Mouse (Mus musculus) adrenal gland, adult 18-20 months (tissue): Measurements from ENCODE around the gene Trem2. TPM values are rescaled to one million over a fixed set of nuclear protein-coding genes. Genes with fewer than 3 reads are reported as not detected.
A peak's percentile ranks its signal among the peaks of the same experiment; 100 is the strongest.
"Not testable (repeated sequence)": the region's sequence is repeated elsewhere in the genome, so short reads cannot be mapped to it uniquely, and the experiment has no call there.

Experiments
- DNase-seq, 2 experiments: peaks; one replicate each; pipeline ENCODE4 v3.0.0; 2021 to 2022; ENCODE audit warnings: low spot score in 2 of 2
- total RNA-seq, 2 experiments: library from RNA; stranded (reverse); gene quantifications; 1 replicate in 1 of 2; 2 replicates in 1 of 2; pipeline ENCODE4 v1.2.3; 2021

Trem2 gene
- total RNA-seq, 2 experiments from 2014 or later: 5.1 to 15.2 TPM

DNA sequence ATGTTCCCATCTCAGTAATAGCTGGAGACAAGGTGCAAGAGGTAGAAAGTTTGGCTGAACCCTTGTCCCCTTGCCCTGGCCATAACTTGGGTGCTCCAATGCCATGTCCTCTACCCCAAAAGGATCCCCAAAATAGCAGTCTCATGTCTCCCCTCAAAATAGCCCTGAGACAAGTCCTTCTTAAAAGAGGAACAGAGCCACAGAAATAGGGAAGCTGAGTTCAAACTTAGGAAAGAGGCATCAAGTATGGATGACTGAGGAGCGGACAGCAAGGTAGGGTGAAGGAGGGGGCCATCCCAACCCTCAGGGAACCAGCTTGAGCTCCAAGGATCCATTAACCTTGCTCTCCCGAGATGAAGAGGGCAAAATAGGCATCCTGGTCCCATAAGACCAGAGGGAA, 1.1 kb downstream of the Trem2 start:
- no peak for DNase-seq

DNA sequence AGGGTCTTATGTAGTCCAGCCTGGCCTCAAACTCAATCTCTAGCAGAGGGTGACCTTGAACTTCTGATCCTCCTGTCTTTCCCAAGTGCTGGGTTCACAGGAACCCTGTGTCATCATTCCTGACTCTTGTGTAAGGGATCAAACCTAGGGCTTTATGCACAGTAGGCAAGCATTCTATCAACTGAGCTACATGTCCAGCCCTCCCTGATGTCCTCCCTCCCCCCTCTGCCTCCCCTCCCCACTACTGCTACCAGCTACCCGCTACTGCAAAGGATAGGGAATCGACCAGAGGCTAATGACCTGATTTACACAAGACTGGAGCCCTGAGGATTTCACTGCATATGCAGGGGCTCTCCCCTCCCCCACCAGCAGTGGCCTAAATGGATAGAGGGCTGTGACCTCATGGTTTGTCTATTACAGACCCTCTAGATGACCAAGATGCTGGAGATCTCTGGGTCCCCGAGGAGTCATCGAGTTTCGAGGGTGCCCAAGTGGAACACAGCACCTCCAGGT, 4.5 kb downstream of the Trem2 start:
- no peak for DNase-seq

DNA sequence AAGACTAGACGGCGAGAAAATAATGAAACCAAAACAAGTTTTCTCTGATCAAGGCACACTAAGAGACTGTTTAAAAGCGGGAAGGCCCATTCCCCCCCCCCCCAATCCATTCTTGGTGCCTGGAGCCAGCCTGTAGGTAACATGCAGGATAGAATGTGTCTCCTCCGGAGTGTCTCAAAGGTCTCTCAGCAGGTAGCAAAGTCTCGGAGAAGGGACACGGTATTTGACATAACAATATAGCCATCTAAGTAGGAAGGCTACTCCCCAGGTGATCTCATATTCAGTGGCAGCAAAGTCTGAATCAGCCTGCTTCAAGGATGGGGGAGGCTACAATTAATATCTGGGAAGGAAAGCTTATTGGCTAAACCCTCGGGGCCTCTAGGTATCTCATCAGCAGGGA, 6.8 kb downstream of the Trem2 start:
- DNase-seq: not testable (repeated sequence)

DNA sequence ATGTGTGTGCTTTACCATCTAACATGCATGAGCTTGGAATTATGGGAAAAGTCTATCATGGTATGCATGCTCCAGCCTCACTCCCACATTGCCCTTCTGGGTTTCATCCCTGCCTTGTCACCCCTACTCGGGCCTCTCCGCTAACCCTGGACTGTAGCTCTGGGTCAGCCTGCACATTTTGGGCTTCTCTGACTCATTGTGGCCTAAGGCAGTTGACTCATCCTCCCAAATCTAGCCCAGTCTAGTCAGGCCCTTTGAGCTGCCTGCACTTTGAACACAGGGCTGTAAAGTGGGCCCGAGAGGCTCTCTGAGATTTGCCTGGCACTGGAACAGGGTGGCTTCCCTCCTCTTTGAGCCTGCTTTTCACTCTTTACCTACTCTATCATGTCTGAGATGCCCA, 9.6 kb downstream of the Trem2 start:
- DNase-seq: peak in 1 of 2 experiments; percentile 6

DNA sequence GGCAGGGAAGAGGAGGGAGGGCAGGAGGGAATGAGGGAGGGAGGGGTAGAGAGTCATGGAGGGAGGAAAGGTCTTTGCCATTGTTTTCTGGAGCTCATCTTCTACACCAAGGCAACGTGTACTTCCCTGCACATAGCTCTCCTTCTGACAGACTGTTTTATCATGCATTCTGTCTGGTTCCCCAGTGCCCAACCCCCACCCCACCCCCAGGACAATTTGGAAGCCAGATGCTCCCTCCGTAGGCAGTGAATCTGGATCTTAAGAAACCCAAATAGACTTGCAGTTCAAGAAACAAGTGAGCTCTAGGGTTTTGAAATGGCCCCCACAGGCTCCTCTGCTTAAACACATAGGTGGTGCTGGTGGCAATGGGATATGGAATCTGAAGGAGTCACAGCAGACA, 11.7 kb downstream of the Trem2 start:
- no peak for DNase-seq

DNA sequence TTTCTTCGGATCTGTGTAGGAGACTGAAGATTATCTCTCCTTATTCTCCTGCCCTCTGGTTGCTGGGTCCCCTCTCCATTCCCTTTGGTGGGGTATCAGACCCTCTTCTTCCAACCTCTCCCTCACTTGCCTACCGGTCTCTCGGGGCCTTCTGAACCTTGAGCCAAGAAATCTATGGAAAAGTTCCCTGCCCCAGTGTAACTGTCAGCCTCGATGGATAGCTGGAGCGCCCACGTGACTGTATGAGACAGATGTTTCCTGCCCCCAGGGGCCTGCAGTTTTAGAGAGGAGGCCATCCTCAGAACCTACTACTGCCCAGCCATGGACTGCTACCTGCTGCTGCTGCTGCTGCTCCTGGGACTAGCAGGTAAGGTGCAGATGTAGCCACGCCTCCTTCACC, 13.4 kb downstream of the Trem2 start, which contains the start of gene Treml1:
TSS of gene Treml1 (plus strand) at position 301 of the 400 bp plus-strand sequence.
- DNase-seq: no peak

DNA sequence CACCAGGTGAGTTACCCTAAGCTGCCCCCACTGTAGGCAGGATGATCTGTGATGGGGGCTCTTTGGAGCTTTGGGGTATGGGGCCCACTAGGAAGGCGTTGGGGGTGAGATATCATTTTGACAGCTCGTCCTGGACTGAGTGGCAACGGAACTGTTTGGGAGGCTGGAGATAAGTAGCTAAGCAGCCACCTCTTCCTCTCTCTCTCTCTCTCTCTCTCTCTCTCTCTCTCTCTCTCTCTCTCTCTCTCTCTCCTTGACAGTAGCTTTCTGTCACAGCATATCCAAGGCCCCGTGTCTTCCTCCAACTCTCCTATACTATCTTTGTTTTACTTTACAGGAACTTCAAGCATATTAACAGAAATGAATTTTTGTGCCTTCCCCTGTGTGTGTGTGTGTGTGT, 14.3 kb downstream of the Trem2 start:
- no peak for DNase-seq

DNA sequence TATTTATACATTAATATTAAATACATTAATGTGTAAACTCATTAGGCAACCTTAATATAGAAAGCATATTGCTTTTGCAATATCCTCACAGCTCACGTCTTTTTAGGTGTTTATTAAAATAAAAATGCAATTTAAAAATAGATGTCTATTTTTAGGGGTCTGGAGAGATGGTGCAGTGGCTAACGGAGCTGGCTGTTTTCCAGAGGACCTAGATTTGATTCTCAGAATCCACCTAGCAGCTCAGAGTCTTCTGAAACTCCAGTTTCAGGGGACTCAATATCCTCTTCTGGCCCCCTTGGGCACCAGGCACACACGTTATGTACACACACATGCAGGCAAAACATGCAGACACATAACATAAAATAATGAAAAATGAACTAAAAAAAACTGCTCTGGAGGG, 16.1 kb downstream of the Trem2 start:
- DNase-seq: no peak

DNA sequence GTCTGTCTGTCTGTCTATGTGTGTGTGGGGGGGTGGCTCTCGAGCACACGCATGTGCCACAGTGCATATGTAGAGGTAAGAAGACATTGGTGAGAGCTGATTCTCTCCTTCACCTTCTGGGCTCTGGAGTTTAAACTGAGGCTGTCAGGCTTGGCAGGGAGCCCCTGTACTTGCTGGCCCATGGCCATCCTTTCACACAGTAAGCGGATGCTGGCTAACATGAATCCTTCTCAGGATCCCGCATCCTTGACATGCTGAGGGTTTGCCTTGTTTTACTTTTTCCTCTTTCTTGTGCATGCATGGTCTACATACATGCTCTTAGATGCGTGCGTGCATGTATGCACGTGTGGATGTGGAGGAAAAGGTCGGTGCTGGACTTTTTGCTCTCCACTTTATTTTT, 16.8 kb downstream of the Trem2 start:
- DNase-seq: no peak

DNA sequence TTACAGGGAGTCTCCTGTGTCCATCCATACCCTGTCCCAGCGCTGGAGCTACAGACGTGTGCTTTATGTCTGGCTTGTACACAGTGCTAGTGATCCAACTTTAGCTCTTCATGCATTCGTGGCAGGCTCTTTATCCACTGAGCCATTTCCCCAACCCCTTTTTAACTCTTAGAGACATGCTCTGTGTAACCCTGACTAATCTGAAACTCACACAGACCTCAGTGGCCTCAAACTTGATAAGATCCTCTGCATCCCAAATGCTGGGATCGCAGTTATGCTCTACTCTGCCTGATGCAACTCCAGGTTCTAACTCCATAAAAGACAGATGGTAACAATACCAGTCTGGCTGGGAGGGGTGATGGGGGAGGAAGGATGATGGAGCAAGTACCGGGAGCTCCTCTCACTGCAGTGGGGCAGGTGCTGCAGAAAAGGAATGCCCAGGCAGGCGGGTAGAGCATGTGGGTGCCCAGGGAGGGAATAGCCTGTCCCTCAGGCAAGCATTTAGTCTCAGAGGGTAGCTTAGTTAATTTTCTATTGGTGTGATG, 17.3 kb downstream of the Trem2 start:
- no peak for DNase-seq

DNA sequence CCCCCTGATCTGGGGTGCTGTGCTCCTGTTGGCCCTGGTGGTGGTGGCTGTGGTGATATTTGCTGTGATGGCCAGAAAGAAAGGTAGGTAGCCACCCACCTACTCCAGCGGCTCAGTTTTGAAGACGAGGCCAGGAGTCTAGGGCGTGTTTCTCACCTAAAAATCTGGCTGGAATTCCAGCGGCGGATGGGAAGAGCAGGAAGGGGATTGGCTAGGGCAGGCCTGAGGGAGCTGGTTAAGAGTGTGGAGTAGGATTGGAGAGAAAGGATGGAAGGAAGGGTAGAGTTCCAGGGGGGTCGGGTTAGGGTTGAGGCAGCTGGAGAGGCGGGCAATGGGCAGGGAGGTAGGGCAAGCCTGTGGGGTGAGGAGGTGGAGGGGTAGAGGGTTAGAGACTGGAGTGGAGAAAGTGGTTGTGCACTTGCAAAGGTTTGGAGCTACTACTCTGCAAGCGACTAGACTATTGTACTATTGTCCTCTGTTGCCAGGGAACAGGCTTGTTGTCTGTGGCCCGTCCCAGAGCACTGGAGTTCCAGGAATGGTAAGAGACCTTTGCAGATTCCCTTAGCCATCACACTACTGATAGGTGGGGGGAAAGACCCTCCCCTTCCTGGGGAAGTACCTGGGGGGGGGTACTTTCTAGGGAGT, 19.4 kb downstream of the Trem2 start:
- DNase-seq: no peak

DNA sequence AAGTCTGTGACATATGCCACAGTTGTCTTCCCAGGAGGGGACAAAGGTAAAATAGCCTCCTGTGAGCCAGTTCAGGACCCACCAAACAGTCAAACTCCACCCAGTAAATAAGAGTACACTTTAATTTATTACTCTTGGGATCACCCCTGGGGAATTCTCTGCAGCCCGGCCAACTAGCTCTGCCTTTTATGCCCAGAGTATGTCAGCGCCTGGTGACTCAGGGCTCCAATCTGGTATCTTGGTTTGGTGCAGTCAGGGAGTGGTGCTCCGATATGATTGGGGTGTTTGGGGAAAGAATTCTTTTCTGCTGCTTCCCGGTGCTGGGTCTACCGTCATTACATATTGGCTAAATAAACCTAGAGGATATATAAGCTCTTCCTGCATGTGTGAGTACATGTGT, 20.6 kb downstream of the Trem2 start:
- DNase-seq: no peak

DNA sequence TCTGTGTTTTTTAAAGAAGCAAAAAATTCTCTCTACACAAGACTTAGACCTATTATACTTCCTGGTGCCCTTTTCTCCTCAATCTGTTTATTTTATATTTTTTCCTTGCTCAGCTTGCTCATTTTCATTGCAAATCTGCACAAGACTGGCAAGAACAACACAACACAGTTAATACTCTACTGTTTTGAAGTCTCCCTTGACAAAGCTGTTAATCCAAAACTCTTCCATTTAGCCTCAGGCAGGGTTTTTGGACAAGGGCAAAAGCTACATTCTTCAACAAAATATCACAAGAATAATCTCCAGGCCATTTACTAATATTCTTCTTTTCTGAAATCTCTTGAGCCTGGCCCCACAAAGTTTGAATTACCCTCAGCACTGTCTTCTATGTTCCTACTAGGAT, 25.4 kb downstream of the Trem2 start:
- DNase-seq: no peak

DNA sequence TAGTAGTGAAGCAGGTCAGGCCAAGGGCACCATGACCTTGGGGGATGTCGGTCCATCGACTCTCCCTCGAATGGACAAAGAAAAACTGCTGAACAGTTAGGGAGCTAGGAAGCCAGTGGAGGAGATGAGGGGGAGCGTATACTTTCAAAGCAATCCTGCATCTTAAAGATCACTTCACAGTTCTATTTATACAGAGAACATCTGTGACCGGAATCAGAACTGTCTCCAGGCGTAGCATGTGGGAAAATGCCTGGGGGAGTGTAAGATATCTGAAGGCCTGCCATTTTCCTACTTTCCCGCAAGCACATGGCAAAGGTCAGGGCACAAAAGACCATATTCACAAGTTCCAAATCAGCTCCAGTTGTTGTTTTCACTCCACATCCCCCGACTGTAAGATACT, 26.8 kb downstream of the Trem2 start:
- DNase-seq: no peak

DNA sequence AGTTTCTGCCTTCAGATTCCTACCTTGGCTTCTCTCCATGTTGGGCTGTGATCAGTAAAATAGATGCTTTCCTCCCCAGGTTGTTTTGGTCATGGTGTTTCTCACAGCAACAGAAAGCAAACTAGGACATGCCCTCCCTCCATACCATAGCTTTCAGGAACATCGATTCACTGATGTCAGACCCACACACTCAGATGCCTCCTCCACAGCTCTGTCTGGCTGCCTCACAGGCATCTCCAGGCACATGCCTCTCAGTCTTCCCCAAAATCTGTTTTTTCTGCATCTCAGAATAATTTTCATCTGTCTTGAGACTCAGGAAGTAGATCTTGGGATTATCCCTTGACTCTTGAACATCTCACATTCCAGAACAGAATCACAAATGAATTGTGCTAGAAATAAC, 29.9 kb downstream of the Trem2 start:
- no peak for DNase-seq

DNA sequence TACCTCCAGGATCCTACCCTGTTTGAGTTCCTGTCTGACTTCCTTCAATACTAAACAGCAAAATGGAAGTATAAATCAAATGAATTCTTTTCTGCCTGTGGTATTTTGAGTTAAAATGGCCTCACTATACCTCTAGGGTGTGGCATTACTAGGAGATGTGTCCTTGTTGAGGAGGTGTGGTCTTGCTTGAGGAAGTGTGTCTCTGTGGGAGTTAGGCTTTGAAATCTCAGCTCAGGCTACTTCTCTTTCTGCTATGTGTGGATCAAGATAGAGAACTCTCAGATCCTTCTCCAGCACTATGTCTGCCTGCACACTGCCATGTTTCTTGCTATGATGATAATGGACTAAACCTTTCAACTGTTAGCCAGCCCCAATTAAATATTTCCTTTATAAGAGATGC, 32.8 kb downstream of the Trem2 start:
- DNase-seq: no peak

DNA sequence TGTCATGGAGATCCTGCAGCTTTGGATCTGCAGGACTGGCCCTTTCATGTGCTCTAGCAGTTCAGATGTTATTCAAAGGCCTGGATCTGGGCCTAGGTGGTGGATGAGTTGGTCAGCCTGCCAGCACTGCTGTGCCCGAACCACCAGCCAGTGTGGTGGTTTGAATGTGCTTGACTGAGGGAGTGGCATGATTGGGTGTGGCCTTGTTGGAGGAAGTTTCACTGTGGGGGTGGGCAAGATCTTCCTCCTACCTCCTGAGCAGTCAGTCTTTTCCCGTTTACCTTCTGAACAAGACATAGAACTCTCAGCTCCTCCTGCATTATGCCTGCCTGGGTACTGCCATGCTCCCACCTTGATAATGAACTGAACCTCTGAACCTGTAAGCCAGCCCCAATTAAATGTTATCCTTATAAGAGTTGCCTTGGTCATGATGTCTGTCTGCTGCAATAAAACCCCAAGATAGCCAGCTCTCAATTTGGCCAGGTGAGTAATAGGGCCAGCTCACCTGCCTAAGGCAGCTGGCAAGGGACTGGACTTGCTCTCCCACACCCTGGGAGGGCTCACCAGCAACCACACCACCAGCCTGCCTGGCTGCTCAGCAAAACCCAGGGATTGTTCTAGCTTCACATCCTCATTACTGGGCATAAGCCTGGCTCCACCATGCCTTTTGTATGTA, 39.7 kb downstream of the Trem2 start:
- no peak for DNase-seq

DNA sequence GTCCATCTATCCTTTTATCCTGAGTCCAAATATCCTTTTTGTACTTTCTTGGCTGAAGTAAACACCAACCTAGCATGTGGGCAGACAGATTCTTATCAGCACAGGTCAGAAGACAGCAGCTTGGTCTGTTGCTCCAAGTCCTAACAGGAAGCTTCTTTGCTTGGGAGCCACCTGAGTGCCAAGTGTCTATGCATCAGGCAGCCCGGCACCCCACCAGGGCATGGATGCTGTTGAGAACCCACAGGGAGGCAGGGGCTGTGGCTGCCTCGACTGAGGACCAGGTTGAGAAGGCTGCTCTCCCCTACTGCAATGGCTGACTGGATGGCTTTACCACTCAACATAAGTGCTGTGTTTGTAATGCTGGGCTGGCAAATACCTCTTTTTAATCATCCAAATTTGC, 42.5 kb downstream of the Trem2 start:
- no peak for DNase-seq

DNA sequence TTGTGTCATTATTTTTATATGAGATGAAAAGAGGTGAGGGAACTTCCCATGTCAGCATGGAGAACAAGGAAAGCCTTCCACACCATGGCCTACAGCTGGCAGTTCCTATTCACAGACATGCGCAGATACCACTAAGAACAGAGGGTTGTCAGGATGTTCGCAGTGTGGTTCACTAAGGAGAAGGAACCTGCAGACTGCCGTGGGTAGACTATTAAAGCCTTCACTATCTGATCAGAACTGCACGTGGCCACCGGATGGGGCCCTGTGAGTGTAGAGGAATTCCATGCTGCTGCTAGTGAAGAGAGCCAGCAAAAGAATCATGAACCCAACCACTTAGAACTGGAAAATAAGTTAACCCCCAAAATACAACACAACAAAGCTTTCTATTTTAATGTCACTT, 43.2 kb downstream of the Trem2 start:
- DNase-seq: no peak

DNA sequence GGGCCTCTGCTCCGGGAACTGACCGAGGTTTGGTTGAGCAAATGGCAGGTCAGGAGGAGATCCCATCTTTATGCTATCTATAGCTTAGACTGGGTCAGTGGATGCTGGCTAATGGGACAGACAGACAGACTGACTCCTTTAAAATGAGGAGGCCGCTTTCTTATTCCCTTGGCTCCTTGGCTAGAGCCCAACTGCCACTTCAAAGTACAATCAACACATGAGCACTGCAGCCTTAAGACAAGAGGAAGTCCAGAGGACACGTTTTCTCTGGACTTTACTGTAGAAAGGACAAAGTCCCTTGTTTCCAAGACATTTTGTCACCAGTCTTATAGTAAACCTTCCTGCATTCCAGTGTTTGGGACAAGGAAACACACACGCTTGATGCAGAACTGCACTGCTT, 45.2 kb downstream of the Trem2 start:
- no peak for DNase-seq

DNA sequence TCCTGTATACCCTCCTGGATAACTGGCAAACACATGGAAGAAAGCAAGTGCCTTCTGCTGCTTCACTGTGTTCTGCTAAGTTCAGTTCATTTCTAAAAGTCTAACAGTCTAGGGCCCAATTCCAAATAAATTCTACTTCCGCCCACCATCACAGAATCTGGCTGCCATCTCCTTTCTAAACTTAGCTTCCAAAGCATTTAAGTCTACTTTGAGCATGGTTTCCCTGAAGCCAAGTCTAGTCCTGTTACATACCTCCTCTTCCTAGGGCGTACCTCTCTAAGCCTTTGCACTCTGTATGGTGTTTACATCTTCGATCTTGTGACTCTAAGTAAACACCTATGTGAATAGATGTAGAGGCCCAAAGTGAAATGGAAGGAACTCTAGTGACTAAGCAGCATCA, 46.4 kb downstream of the Trem2 start:
- DNase-seq: no peak

DNA sequence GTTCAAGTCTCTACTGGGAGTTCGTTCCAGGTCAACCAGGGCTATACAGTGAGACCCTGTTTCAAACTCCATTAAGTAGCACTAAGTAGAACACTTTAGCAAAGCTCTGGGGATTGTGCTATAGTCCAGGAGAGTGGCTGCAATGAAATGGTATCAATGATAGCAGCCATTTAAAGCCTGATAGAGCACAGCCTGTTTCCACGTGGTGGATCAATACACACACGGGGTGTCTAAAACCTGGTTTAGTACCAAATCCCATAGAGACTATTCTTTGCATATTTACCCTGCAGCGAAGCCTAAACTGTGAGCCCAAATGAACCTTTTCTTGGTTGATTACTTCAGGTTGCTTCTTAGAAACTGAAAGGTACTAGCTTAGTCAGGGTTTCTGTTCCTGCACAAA, 55.5 kb downstream of the Trem2 start:
- DNase-seq: no peak

DNA sequence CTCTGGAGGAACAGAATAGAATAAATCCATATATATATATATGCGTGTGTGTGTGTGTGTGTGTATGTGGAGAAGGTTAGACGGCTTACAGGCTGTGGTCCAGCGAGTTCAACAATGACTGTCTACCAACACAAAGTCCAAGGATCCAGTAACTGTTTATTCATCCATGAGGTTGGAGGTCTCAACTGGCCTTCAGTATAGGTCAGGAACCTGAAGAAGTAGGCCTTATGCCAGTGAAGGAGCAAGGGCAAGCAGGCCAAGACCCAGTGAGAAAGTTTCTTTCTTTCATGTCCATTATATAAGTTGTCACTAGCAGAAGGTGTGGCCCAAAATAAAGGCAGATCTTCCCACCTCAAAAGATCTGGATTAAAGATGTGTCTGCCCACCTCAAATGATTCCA, 56.5 kb downstream of the Trem2 start:
- DNase-seq: no peak
